Mouse (Mus musculus) CD4-positive, CD25-positive, alpha-beta regulatory T cell, adult 4 months (primary cell): Measurements from ENCODE around the gene Fam8a1. TPM values are rescaled to one million over a fixed set of nuclear protein-coding genes. Genes with fewer than 3 reads are reported as not detected.

Experiments used
- ATAC-seq: one replicate; pipeline ENCODE4 v1.8.0; 2017
- polyA plus RNA-seq, 2 experiments: library from polyadenylated mRNA; unstranded; fragments of 100-300 nt; shearing (Covaris generic); gene quantifications; one replicate each; pipeline ENCODE4 v1.2.1; 2017

Gene Fam8a1
- 1 to 10 TPM; 8.5 to 9.0 TPM for polyA plus RNA-seq

GRCm38 (mm10) chr13:46669048-46669619 lies at the start of gene Fam8a1:
Gene Fam8a1 (plus strand): TSS chr13:46669522.
- ATAC-seq = peak; percentile 95

GRCm38 (mm10) chr13:46619633-46620032 lies 49.7 kb upstream of the Fam8a1 start:
- peak; percentile 66 for ATAC-seq

- no peak for ATAC-seq
These were observed 48.2 kb upstream of the Fam8a1 start for GRCm38 (mm10) chr13:46620964-46621757.

- no peak for ATAC-seq
These were observed 42.7 kb upstream of the Fam8a1 start for GRCm38 (mm10) chr13:46626608-46627007.

GRCm38 (mm10) chr13:46627841-46628240 lies 41.5 kb upstream of the Fam8a1 start:
- no peak for ATAC-seq

GRCm38 (mm10) chr13:46629391-46629790 lies 39.9 kb upstream of the Fam8a1 start:
- ATAC-seq = no peak

GRCm38 (mm10) chr13:46632796-46633195 lies 36.5 kb upstream of the Fam8a1 start:
- no peak for ATAC-seq

- ATAC-seq = no peak
These were observed 35.8 kb upstream of the Fam8a1 start for GRCm38 (mm10) chr13:46633320-46634132.

GRCm38 (mm10) chr13:46634133-46634488 lies 35.2 kb upstream of the Fam8a1 start:
- no peak for ATAC-seq

GRCm38 (mm10) chr13:46640608-46641468 lies 28.5 kb upstream of the Fam8a1 start:
- ATAC-seq = no peak

- no peak for ATAC-seq
These were observed 27.0 kb upstream of the Fam8a1 start for GRCm38 (mm10) chr13:46642318-46642717.

GRCm38 (mm10) chr13:46644175-46644574 lies 25.1 kb upstream of the Fam8a1 start:
- no peak for ATAC-seq

- no peak for ATAC-seq
These were observed 23.8 kb upstream of the Fam8a1 start for GRCm38 (mm10) chr13:46645476-46645875.

GRCm38 (mm10) chr13:46651853-46652252 lies 17.5 kb upstream of the Fam8a1 start:
- no peak for ATAC-seq

- no peak for ATAC-seq
These were observed 16.7 kb upstream of the Fam8a1 start for GRCm38 (mm10) chr13:46652671-46653070.

GRCm38 (mm10) chr13:46653671-46654070 lies 15.7 kb upstream of the Fam8a1 start:
- ATAC-seq = no peak

- ATAC-seq = no peak
These were observed 14.8 kb upstream of the Fam8a1 start for GRCm38 (mm10) chr13:46654566-46654965.

GRCm38 (mm10) chr13:46659211-46659610 lies 10.1 kb upstream of the Fam8a1 start:
- ATAC-seq = no peak

- peak; percentile 83 for ATAC-seq
These were observed 5.8 kb upstream of the Fam8a1 start for GRCm38 (mm10) chr13:46663461-46663964.

GRCm38 (mm10) chr13:46669620-46670271 lies 424 bp downstream of the Fam8a1 start:
- peak; percentile 37 for ATAC-seq

- no peak for ATAC-seq
These were observed 1.2 kb downstream of the Fam8a1 start for GRCm38 (mm10) chr13:46670514-46670913.

- ATAC-seq = no peak
These were observed 5.3 kb downstream of the Fam8a1 start for GRCm38 (mm10) chr13:46674601-46675000.
